Mouse (Mus musculus) spleen, embryonic (tissue): Measurements from ENCODE around the gene Gm8113.
"Not testable (repeated sequence)": the region's sequence is repeated elsewhere in the genome, so short reads cannot be mapped to it uniquely, and the experiment has no call there.

Source experiments
- CTCF ChIA-PET: fragments of 350-600 bp; sonication (Branson Sonifier 250); formaldehyde crosslinking; loops from one replicate; lab custom pipeline; 2022; lab: Charles Lee

Gm8113 gene

GRCm38 (mm10) chr14:43924688-43925403 lies at the start of gene Gm8113:
Gene Gm8113, plus strand, starts transcription at chr14:43925390.
- CTCF ChIA-PET, result not testable (repeated sequence)

- CTCF ChIA-PET, result not testable (repeated sequence)
Measured at GRCm38 (mm10) chr14:43875417-43875816, 49.8 kb upstream of the Gm8113 start, which contains the start of gene Ear1. Gene Ear1, minus strand, starts transcription at chr14:43875517.

- CTCF ChIA-PET, result not testable (repeated sequence)
Measured at GRCm38 (mm10) chr14:43877789-43878188, 47.4 kb upstream of the Gm8113 start.

DNA sequence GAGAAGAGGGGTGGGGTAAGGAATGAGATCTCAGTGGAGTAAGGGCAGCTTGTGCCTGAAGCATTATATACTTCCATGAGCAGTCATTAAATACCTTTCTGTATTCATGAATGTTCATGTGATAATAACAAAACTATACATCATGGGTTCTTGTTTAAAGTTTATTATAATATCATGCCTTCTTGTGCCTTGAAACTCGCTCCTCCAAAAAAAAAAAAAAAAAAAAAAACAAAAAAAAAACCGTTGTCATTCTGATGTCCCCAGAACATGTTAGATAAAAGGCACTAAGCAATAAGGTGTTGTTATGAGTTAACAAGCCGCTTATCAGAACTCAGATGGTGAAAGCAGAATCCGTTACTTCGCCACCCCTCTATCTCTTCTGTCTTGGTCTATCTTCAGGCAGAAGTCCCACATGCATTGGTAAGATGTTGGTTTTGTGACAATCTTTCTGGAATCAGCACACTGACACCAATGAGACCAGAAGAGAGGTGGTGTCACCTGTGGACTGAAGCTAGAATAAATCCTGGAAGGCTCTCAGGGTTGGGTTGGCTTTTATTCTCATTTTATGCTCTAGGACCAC lies 45.1 kb upstream of the Gm8113 start:
- CTCF ChIA-PET, result not testable (repeated sequence)

DNA sequence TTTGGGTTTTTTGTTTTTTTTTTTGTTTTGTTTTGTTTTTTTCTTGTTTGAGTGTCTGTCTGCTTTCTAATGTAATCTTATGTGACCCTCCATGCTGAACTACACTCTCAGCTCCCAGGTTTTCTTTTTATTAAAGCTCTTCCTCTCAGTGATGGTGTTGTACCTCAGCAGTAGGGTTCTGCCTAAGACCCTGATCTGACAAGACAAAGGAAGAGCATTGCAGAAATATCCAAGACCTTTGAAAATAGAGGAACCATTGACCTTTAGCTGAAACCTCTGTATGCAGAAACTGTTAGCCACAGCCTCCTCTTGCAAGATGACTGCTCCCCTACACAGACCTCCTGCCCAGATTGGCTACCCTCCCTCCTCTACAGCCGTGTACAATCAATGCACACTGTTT lies 39.0 kb upstream of the Gm8113 start:
- CTCF ChIA-PET, result not testable (repeated sequence)

DNA sequence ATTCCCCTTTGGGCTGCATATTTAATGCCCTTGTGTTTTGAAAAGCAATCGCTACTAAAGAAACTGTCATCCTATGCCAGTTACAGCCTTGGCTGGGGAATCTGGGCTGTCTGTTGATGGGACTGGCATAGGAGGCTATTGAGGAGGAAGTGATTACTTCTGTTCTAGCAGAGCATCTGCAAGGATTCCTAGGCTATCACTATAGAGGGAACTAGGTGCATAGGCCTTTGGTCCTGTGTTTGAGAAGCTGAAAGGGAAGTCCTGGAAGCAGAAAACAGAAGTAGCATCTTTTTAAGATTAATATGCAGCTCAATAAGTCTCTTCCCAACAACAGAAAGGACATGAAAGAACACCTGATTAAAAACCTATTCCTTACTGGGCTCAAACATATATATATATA lies 33.9 kb upstream of the Gm8113 start:
- CTCF ChIA-PET, result not testable (repeated sequence)

- CTCF ChIA-PET, result not testable (repeated sequence)
Measured at GRCm38 (mm10) chr14:43895357-43895756, 29.8 kb upstream of the Gm8113 start.

DNA sequence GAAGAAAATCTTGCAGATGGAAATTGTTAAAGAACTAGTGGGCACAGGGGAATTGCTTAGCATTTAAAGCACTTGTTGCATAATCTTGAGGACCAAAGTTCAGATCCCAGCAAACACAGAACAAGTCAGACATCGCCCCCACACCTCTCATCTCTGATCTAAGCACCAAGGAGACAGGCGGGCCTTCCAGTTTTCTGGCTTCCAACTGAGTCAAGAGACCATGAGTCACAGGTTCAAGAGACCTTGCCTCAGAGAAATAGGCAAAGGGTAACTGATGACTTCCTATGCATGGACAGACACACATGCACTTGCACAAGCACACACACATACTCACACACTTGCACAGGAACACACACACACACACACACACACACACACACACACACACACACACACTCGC lies 26.6 kb upstream of the Gm8113 start:
- CTCF ChIA-PET, result not testable (repeated sequence)

DNA sequence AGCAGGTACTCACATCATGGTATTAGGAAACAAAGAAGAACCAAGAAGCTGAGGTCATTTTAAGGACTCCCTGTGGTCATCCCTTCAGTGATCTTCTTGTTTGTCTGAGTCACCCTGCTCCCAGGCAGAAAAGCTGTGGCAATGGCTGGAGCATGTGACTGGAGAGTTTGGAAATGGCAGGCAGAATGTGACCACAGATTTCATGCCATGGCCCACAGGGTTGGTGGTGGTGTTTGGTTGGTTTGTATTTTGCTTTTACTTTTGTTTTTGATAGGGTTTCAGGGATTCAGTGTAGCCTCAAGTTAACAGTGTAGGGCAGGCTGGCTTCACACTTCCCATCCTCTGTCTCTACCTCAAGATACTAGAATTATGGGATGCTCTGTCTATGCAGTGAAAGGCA lies 7.0 kb upstream of the Gm8113 start:
- CTCF ChIA-PET, result not testable (repeated sequence)

- CTCF ChIA-PET, result not testable (repeated sequence)
Measured at GRCm38 (mm10) chr14:43923459-43923858, 1.7 kb upstream of the Gm8113 start, which contains the start of gene Ear10. Gene Ear10, minus strand, starts transcription at chr14:43923559.

DNA sequence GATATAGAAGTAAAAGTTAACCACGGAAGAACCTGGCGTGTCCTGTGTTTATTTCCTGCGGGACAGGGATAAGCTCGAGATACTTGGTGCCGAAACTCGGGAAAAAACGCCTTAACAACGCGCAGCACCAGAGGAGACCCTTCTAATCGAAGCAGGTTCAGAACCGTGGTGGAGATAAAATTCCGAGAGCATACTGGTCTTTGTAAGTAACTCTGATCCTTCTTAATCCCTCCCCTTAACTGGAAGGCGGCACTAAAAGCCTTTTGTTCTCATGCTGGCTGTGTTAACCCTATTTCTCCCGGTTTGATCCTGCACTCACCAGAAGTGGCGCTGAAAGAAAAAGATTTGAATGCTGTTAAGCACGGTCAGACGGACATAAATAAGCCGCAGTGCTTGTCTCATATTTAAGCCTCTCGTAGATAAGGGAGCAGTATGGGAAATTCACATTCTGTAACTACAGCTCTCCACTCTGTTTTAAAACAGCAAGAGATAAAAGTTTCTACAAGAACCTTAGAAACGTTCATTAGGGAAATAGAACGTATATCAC lies 287 bp downstream of the Gm8113 start:
- CTCF ChIA-PET, result not testable (repeated sequence)

- CTCF ChIA-PET, result not testable (repeated sequence)
Measured at GRCm38 (mm10) chr14:43932991-43933390, 7.8 kb downstream of the Gm8113 start.

DNA sequence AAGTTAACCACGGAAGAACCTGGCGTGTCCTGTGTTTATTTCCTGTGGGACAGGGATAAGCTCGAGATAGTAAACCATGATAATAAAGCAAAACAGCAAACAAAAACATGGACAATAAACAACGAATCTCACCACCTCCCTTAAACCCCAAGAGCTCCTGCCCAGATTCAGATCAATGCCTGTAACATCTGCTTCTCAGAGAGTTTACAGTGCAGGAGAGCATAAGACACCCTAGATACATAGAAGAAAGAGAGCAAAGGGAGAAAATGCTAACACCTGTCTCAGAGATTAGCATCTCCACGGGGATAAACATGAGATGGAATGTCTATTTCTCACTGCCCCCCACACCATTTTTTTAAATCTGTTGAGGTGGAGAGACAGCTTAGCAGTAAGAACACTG lies 8.2 kb downstream of the Gm8113 start:
- CTCF ChIA-PET, result not testable (repeated sequence)

- CTCF ChIA-PET, result not testable (repeated sequence)
Measured at GRCm38 (mm10) chr14:43953382-43953781, 28.2 kb downstream of the Gm8113 start.

DNA sequence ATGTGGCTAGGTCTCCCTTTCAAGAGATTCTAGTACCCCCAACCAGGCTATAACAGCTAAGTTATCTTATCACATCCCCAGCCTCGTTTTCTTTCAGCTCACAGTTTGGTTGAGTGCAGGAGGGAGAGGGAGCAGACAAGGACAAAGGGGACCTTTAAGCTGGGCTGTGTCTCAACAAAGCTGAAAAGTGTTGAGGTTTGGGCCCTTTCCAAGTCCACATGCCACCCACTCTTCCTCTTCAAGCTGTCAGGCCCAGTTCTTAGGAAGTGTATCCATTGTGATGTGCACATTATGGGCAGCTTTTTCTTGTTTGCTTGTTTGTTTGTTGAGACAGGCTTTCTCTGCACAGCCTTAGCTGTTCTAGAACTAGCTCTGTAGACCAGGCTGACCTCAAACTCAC lies 29.9 kb downstream of the Gm8113 start:
- CTCF ChIA-PET, result not testable (repeated sequence)

- CTCF ChIA-PET, result not testable (repeated sequence)
Measured at GRCm38 (mm10) chr14:43956769-43957168, 31.6 kb downstream of the Gm8113 start, which contains the start of gene Ang5. Gene Ang5, plus strand, starts transcription at chr14:43957069.
